Mouse (Mus musculus): ENCODE data around the gene Agmat.

DNA sequence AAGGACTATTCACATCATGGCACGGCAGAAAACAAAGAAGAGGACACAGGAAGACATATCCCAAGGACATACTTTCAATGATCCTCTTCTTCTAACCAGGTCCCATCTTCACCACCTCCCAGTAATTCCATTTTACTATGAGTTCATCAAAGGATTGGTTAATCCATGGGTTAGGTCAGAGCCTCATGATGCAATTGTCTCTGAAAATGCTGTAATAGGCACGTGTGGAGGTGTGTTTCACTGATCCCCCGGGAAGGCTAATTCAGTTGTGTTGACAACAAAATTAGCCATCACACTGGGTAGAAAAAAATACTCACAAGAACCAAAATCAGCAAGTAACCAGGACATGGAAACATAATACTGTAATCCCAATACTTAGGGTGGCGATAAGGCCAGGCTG lies 28.8 kb upstream of the Agmat start:
- TF ChIP-seq POLR2A (IDR thresholded peaks at IDR 0.05; ENCODE audit: borderline replicate concordance, insufficient read depth, low read length), result no peak
- no peak for TF ChIP-seq CTCF (IDR thresholded peaks at IDR 0.05; ENCODE audit: borderline replicate concordance, insufficient read depth, low read depth, low read length)
